In the genomic region with DNA sequence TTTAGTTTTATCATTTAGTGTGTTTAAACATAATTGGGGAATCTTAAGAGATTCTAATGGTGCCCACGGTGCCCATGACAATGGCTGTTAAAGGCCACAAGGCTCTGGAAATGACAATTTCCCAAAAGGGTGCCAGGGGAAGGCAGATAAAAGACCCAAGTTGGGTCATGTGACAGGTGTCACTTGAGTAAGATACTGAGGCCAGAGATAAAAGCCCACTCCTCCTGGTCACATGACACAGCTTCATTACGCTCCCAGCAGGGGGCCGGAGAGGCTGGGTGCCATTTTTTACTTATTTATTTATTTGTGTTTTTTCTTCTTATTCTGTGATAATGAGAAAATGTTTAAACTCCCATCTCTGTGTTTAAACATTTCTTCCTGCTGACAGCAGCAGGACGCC, we compare ENCODE assay signal across 29 mouse cellular contexts.
DNase-seq lines count a peak whose midpoint lies in the region; ATAC-seq and TF ChIP-seq lines count a peak whose summit lies in the region.
"Had no signal": no experiment of that assay in that cellular context is flagged by ENCODE, and none has a peak within 500 bp of the region (broad histone marks: within the 10 kb centered on the region; RNA-seq: fewer than 3 reads in every experiment).

No protein-coding gene starts in this region.

- peaks cover 8% of the 10 kb centered on the region; the same call in 1 of the 2 replicates for H3K4me1 ChIP-seq in lung, embryonic 16.5 days (replicated peaks; ENCODE audit: control insufficient read depth, insufficient read depth, low read length)
- H3K4me1 ChIP-seq in lung, adult 2 months (ENCODE audit: control insufficient read depth, insufficient read depth, low read length) = no peaks in the 10 kb centered on the region
- peaks cover 71% of the 10 kb centered on the region for H3K4me1 ChIP-seq in G1E (ENCODE audit: insufficient read depth, low read depth, low read length)
- H3K4me1 ChIP-seq: kidney, embryonic 15.5 days; neural tube, embryonic 13.5 days had no signal

- TF ChIP-seq CTCF in layer of hippocampus, adult 2 months (conservative IDR thresholded peaks at IDR 0.05) = peak; percentile 19; the same call in 1 of the 2 replicates
- TF ChIP-seq CTCF in lung, adult 2 months (IDR thresholded peaks at IDR 0.05; ENCODE audit: insufficient read depth, low read length) = no peak
- no peak for TF ChIP-seq CTCF in G1E (IDR thresholded peaks at IDR 0.05; ENCODE audit: low read depth, low read length)

- H3K27me3 ChIP-seq in lung, embryonic 16.5 days (ENCODE audit: control insufficient read depth, insufficient read depth, low read depth, low read length) = no peaks in the 10 kb centered on the region
- no peaks in the 10 kb centered on the region for H3K27me3 ChIP-seq in G1E (ENCODE audit: insufficient read depth, low read length)
- H3K27me3 ChIP-seq: kidney, embryonic 15.5 days; liver, embryonic 15.5 days; neural tube, embryonic 13.5 days had no signal

- H3K9ac ChIP-seq in lung, embryonic 16.5 days (ENCODE audit: low read length) = no peak overlapping the region
- H3K9ac ChIP-seq: kidney, embryonic 15.5 days; liver, embryonic 15.5 days; neural tube, embryonic 13.5 days had no signal

- TF ChIP-seq POLR2A in lung, adult 2 months (IDR thresholded peaks at IDR 0.05; ENCODE audit: borderline replicate concordance, extremely low read depth, low read depth, low read length) = no peak

- H3K9me3 ChIP-seq in lung, embryonic 16.5 days (ENCODE audit: control insufficient read depth, low read length) = no peaks in the 10 kb centered on the region
- H3K9me3 ChIP-seq in G1E (replicated peaks) = no peaks in the 10 kb centered on the region
- H3K9me3 ChIP-seq: kidney, embryonic 15.5 days; liver, embryonic 15.5 days; neural tube, embryonic 13.5 days had no signal

- no peak for DNase-seq in layer of hippocampus, adult 2 months (ENCODE audit: low spot score in 2 of 2)
- no peak for DNase-seq in layer of hippocampus, adult 9-11 months
- no peak for DNase-seq in lung, adult 2 months
- DNase-seq in G1E (ENCODE audit: low spot score) = peak; percentile 32
- DNase-seq in heart, adult 18-20 months = no peak
- DNase-seq: adrenal gland, postnatal 14 days; cerebellum, adult 11 months; cerebellum, adult 9-10 months; cerebellum, postnatal 36 days; gastrocnemius, adult 2 months; gastrocnemius, postnatal 36 days; heart, postnatal 14 days; kidney, adult 18-20 months; kidney, postnatal 36 days; layer of hippocampus, postnatal 36 days; left cerebral cortex, postnatal 4 days; right cerebral cortex, postnatal 4 days; thymus, adult 18-20 months; thymus, postnatal 36 days had no signal

- H3K36me3 ChIP-seq in lung, embryonic 16.5 days (ENCODE audit: control insufficient read depth, insufficient read depth, low read length) = no peaks in the 10 kb centered on the region
- H3K36me3 ChIP-seq in G1E (replicated peaks) = no peaks in the 10 kb centered on the region
- H3K36me3 ChIP-seq: kidney, embryonic 15.5 days; liver, embryonic 15.5 days; neural tube, embryonic 13.5 days had no signal

- no peak overlapping the region for H3K27ac ChIP-seq in layer of hippocampus, adult 2 months
- H3K27ac ChIP-seq in lung, embryonic 16.5 days (ENCODE audit: low read length) = no peak overlapping the region
- H3K27ac ChIP-seq: gastrocnemius, adult 2 months; kidney, embryonic 15.5 days; liver, embryonic 15.5 days; macrophage; neural tube, embryonic 13.5 days; stomach, postnatal 0 days had no signal

- WGBS in lung, embryonic 16.5 days = 33% methylated on average over 4 of the region's 4 CpGs
- 43% methylated on average over 4 of the region's 4 CpGs for WGBS in lung, adult 2 months

- no peak overlapping the region for H3K4me2 ChIP-seq in lung, embryonic 16.5 days (ENCODE audit: low read depth, low read length)
- H3K4me2 ChIP-seq: kidney, embryonic 15.5 days; liver, embryonic 15.5 days; neural tube, embryonic 13.5 days had no signal

- 0 out of 2 replicates have a peak, but pooled peaks have one; percentile 34 for ATAC-seq in lung, embryonic 16.5 days (ENCODE audit: low read depth)
- peak; percentile 55; the same call in 1 of the 2 replicates for ATAC-seq in G1E (ENCODE audit: extremely low read depth, insufficient number of reproducible peaks, low FRiP score, poor library complexity, severe bottlenecking)
- peak; percentile 48; the same call in 1 of the 2 replicates for ATAC-seq in megakaryocyte progenitor cell, adult 5-6 weeks (replicated peaks; ENCODE audit: poor library complexity)
- ATAC-seq: CD4-positive, CD25-positive, alpha-beta regulatory T cell, adult 4 months; forebrain, embryonic 16.5 days; hindbrain, embryonic 16.5 days had no signal

- no peak overlapping the region for H3K4me3 ChIP-seq in layer of hippocampus, adult 2 months
- H3K4me3 ChIP-seq in lung, embryonic 16.5 days (ENCODE audit: low read length) = no peak overlapping the region
- H3K4me3 ChIP-seq in lung, adult 2 months (replicated peaks; ENCODE audit: extremely low read depth, low read depth, low read length) = no peak overlapping the region
- H3K4me3 ChIP-seq in G1E (ENCODE audit: low read depth, low read length) = no peak overlapping the region
- H3K4me3 ChIP-seq: gastrocnemius, adult 2 months; kidney, embryonic 15.5 days; liver, embryonic 15.5 days; neural tube, embryonic 13.5 days had no signal
